Mouse (Mus musculus): Measurements from ENCODE around the gene Nostrin.

The Nostrin gene

DNA sequence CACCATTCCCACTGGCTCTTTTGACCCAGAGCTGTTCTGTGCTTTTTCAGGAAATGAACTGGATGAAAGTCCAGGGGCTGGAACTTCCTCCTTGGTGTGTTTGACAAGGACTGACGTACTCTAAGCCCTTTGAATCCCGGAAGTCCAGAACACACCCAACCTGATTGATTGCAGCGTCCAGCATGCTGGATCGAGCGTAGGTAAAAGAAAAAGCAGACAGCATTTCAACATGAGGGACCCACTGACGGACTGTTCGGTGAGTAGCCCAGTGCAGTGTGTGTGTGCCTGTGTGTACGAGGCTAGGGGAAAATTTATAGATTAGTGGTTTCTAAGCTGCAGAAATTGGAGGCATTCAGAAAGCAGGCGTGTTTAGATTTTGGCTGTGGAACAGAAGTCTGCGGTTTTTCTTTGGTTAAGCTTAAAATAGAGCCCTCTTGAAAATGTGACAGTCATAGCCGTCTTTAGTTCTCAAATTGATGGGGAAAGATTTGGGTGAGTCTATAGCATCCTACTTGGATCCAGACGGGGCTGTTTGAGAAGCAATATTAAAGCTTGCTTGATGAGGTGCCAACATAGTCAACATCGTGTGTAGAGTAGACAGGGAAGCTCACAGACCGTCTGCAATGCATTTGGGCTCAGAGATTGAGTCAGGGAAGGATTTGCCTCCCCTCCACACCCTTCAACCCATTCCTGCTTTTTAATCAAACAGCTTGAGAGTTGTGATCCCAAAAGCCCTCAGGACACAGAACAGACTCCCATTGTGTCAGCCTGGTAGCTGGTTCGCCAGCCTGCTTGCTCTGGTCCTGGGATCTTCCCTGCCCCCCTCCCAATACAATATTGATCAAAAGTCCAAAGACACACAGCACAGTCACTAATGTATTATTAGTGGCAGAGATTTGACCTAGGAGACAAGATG is at the start of gene Nostrin:
Gene Nostrin (plus strand): TSS at position 140 of the 916 bp plus-strand sequence.
- DNase-seq (ENCODE audit: low spot score) = no peak

DNA sequence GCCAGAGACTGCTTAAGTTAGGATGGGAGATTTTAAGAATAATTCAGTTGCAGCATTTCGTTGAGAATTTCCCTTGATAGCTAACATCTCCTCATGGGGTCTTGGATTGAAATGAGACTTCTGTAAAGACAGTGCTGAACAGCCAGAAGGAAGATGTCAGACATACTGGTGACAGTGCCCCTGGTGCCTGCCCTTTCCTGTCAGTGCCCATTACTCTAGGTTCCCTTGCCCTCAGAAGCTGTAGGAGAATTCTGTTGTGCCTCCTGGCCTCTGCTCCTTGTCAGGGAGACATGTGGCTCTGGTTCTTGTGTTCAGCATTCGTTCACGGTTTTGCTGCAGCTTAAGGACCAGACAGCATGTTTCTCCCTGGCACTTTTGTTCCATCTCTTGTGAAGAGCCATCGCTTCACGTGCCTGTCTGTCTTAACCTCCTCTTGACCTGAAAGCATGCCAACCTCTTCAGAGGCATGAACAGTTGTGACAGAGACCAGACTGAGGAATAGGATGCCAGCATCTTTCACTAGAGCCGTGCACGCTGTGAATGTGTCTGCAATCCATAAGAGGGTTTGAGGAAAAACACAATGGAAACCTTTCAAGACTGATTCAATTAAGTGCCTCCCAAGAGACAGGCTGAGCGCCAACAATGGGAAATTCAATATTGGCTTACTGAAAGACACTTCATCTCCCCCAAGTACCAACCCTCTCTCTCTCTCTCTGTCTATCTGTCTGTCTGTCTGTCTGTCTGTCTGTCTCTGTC is 48.9 kb upstream of the Nostrin start:
- no peak for DNase-seq (ENCODE audit: low spot score)

DNA sequence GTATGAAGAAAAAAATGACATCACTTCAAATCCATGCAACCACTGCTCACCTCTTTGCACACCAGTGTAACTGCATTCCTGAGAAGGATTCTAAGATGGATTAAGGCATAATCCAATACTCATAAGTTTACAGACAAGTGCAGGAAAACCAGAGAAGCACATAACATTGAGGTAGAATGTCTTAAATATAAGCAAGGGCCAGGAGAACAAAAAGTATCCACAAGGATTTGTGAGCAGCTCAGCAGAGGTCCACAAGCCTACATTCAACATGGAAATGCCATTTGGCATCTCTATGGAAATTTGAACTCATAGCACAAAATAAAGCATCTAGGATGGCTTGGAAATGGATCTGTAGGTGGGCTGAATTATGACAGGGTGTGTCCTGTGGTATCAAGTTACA is 39.8 kb upstream of the Nostrin start:
- DNase-seq (ENCODE audit: low spot score) = no peak

DNA sequence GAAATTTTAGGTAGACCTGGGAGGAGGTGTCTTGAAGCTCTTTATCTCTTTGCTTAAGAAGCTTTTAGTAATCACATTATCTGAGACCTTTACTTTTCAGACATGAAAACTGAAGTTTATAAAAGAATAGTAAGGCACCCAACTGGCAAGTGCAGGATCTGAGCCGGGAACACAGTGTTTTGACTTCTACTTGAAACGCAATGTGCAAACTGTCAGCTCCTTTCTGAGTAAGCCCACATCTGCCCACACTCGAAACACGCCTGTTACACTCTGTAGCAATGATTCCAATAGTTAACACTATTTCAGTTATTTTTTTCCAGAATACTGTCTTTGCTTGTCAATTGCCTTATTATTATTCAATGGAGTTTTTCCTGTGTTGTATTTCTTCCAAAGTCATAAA is 38.8 kb upstream of the Nostrin start:
- DNase-seq (ENCODE audit: low spot score) = no peak

DNA sequence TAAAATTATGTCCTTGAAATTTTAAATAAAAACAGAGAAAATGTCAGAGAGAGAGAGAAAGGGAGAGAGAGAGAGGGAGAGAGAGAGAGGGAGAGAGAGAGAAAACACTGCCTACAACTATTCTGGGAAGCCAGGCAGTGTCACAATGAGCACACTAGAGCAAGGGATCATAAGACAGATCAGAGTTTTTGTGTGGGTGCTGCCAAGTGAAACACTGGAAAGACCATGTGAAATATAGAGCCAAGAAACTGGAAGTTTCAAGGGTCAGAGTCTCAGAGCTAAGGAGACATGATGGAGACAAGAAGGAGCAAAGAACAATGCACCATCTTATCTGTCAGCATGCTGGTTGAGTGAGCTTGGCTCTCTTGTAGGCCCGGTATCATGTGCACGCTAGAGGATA is 38.1 kb upstream of the Nostrin start:
- no peak for DNase-seq (ENCODE audit: low spot score)

DNA sequence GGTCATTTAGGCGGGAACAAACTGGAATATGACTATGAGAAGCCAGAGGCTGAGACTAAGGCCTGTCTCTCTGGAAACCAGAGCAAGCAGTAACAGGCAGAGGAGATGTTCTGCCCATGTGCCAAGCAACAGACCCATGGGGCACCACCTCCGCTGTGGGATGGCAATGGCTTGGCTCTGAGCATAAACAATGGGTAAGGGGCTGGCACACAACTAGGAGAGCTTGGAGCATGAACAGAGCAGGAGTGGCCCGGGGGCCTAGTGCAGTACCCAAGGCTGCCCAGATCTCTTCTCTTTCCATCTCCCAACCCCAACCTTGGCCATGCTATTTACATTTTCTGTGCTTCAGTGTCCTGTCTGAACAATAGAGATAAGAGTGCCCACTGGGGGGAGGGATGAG is 36.9 kb upstream of the Nostrin start:
- no peak for DNase-seq (ENCODE audit: low spot score)

DNA sequence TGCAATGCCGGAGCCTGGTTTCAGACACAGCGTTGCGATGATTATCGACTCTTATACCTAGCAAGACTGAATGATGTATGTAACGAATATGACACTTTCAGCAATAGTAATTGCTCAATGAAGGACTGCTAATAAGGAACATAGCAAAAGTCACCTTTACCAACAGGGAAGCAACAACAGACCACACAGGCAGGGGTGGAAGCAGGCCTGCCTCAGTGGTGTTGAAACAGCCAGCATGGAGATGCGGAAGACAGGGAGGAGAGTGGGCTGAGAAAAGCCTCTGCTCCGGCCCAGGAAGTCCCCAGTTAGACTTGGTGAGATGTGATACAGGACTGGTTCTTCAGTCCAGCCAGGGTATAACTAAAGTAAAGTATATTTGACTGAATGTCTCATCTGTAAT is 36.5 kb upstream of the Nostrin start:
- DNase-seq (ENCODE audit: low spot score) = no peak

DNA sequence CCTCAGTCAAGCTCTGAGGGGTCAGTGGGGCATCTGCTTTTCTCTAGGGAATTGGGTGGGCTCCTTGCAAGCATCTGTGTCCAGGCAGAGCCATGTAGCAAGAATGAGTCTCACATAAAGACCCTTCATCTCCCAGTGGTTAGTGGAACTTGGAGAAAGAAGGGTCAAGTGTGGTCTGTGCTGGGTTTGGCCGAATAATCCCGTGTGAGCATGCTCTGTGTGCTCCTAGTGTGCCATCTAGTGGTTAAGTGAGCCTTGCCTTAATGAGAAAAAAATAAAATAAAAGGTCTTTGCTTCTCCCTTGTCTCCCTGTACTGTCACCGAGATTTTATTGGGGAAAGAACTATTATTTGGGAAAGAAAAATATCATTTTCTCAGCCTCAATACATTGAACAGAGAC is 34.9 kb upstream of the Nostrin start:
- DNase-seq (ENCODE audit: low spot score) = peak; percentile 17

DNA sequence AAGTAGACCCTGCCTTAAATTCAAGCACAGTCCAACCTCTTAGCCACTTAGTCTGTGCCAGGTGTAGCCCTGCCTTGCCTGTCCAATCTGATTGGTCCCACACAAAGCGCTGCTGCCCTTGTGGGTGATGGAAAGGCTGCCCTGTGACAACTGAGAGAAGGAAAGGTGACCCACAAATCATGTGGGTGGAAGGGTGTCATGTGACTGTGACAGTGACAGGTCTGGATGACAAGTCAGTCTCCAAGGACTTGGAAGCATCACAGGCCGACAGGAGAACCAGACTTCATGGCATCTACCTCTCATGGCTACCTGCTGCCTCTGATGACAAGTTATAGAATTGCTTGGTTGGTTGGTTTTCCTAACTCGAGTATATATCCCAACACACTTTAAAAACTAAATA is 32.1 kb upstream of the Nostrin start:
- no peak for DNase-seq (ENCODE audit: low spot score)

DNA sequence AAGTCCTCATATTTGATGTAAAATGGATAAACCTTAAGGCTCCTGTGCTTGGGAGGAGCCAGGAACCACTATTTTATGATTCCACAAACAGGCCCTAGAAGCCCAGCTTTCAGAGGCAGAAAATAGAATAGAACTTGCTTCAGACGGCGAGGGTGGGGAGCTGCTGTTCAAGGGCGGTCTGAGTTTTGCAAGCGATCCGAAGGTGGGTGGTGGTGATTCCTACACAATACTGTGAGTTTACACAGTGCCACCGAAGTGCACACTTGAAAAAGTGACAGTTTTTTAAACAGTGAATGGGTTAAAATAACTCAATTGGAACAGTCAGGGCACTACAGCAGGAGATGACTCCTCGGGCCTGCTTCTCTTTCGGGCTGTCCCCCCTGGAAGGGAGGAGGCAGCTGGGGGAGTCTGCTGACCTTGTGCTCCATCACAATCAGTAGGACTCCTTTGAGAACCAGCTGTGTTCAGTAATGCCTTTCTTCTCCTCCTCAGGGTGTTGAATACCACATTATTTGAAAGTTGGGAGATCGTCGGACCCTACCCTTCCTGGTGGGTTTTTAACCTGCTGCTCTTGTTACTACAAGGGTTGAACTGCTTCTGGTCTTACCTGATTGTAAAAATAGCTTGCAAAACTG is 31.0 kb upstream of the Nostrin start:
- DNase-seq (ENCODE audit: low spot score) = no peak

DNA sequence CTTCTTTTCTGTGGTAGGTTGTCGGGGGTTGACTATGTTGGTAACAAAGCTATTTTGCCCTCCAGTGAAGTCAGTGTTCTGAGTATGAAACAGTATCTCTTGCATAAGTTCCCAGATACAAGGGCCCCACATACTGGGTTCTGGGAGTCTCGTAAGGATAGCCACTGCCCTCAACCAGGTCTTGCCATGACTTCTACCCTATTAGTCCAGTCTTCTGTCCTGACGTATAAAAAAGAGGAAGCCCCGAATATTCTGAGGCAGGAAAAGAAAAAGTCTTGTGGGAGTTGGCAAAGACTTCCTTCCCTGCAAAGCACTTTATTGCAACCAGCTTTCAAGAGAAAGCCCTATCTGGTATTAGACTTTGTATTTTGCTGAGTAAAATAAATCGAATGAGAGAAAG is 26.4 kb upstream of the Nostrin start:
- DNase-seq (ENCODE audit: low spot score) = no peak

DNA sequence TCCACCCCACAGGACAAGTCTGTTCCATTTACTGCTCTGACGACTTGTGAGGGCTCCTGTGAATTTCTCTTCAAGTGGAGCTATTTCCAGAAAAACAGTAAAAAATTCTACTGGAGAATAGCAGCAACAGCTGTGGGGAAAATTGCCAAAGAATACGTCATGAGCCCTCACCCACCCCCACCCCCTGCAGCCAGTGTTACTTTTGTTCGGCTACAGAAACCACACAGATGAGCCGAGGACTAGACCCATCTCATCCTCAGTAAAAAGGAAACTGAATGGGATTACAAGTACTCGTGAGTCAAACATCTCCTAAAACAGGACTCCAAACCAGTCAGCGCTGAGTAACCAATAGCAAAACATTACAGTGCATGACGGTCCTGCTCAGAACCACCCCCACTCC is 25.9 kb upstream of the Nostrin start:
- DNase-seq (ENCODE audit: low spot score) = no peak

DNA sequence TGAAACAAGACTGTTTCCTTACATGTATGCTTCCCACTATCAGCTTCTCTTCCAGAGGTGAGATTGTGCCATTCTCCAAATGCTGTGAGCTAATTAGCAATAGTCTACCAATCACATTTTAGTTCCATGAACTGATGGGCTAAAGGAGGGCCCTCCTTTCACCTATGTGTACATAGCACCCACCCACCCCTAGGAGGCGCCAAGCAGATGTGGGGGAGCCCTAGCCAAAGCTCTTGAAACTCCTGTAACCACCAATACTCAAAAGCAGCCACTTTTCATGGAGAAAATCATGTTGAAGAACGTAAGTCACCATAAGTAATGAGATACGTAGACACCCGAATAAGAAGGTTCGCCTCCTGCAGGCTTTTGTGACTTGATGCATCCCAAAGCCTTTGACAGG is 23.0 kb upstream of the Nostrin start:
- no peak for DNase-seq (ENCODE audit: low spot score)

DNA sequence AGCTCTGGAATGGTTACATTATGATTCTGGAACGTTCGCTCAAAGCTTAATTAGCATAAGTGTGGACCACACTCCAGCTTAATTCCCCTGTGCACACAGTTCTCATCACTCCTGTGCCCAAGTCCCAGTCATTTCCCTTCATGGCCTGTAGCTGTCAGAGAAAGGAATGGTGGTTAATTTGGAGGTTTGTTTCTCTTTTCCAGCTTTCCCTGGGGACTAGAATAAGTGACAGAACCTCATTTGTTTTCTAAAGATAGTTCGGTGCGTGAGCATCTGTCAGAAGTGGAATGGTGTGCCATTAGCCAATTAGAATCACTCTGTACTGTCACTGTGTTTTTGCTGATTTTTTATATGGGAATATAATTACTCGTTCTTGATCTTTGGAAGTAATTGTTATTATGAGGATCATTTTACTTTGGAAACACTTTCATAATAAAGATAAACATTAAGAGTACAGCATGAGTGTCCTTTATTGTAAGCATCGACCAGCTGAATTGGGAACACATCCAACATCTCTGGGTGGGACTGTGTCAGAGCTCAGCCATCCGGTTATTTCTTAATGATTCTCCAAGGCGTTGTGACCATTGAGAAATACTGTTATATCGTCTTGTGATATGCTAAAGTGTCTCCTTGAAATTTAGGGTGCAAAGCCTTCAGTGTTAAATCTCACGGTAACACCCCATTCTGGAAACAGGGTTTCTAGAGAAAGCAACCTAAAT is 21.6 kb upstream of the Nostrin start:
- DNase-seq (ENCODE audit: low spot score) = no peak

DNA sequence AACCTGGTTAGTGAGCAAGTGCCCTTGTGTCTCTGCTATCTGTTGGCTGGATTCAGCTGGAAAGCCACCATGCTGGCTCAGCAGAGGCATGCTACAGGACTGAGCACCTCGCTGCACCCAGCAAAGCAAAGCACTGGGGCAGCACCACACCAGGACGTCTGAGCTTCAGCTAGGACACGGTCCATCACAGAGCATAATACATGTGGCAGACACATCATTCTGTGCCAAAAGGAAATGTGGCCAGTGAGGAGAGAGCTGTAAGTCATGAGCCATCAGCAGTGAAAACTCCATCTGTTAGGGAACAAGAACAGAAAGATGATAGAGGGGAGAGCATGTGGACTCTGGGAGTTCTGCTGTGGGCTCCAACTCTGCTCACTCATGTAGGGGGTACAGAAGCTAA is 19.7 kb upstream of the Nostrin start:
- DNase-seq (ENCODE audit: low spot score) = no peak

DNA sequence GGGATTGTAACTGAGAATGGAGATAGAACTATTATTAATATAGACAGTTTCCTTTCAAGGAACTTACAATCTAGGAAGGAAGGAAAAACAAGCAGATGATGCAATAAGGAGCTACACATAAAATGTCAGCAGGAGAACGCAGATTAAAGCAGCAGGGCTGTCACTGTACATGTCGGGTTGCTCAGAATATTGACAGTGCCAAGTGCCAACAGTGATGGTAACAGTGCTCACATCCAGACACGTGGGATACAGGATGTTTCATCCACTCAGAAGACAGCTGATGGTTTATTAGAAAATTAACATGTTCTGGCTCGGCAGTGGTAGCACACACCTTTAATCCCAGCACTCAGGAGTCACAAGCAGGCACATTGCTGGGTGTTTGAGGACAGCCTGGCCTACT is 18.8 kb upstream of the Nostrin start:
- no peak for DNase-seq (ENCODE audit: low spot score)

DNA sequence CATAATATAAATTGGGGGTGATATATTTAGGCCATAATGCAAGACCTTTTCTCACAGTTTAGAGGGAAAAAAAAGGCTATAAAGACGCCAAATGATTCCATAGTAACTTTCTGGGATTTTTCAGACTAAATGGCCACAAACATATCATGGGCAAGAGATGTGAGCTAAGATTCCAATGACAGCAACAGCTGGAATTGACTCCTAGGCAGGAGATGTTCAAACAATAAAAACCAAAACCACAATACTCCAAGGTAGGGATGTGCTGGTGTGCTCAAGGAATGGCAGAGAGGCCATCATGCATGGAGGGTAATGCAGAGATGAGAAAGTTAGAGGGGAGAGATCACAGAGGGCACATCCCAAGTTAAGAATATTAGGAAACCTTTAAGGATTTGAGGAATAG is 16.6 kb upstream of the Nostrin start:
- no peak for DNase-seq (ENCODE audit: low spot score)

DNA sequence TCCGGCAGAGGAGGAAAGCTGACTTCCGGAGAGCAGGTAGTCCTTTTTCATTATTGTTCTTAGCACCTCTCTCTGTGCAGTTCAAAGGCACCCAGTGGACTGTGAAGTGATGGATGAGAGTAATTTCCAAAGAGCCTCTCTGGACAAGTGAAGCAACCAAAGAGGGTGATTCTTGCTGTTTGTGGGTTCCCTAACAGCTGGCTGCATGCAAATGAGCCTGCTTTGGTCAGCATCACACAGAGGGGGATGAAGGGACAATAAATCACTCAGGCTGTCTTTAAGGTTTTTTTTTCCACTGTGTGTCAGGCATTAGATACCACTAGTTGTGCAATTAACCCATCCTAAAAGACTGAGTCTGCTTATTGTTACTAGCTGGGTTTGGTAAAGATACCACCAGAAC is 15.9 kb upstream of the Nostrin start:
- no peak for DNase-seq (ENCODE audit: low spot score)

DNA sequence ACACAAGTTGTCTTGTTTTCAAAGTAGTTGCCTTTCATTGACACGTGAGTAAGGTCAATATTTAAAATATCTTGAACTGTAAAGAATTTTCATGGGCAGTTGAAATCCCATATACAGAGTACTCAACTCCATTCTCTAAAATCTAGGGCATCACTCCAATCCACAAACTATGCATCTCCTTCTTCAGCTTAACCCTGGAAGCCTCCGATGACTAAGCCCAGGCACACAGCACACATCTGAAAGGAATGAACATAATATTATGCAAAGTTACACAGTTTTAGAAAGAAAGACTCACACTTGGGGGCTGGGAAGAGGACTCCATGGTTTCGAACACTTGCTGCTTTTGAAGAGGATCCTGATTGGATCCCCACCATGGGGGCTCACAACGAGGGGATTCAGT is 13.9 kb upstream of the Nostrin start:
- DNase-seq (ENCODE audit: low spot score) = no peak

DNA sequence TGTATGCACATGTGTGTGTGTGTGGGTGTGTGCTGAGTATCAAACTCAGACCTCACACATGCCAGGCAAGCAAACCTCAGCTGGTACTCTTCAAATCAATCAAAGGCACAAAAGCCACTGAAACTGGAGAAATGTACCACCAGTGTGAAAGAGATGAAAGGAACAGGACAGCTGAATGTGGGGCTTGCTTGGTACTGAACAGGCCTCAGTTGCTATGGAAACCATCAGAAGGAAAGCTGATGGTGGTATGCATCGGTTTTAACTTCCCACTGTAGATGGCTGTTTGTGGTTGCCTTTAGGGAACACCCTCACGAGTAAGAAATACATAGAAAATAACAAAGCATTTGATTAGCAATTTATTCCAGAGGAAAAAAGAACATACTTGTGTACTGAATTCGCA is 10.2 kb upstream of the Nostrin start:
- DNase-seq (ENCODE audit: low spot score) = no peak

DNA sequence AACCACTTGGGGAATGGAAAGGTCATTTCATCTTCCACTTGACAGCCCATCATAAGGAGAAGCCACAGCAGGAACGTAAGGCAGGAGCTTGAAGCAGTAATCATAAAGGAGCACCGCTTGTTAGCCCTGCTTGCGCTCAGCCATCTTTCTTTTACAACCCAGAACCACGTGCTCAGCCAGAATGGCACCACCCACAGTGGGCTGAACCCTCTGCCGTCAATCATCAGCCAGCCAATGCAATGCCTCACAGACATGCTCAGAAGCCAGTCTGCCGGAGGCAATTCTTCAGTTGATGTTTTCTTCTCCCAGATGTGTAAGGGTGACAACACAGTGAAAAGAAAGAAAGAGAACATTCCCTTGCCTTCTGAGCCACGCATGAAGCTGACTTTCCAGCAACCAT is 7.3 kb upstream of the Nostrin start:
- DNase-seq (ENCODE audit: low spot score) = no peak

DNA sequence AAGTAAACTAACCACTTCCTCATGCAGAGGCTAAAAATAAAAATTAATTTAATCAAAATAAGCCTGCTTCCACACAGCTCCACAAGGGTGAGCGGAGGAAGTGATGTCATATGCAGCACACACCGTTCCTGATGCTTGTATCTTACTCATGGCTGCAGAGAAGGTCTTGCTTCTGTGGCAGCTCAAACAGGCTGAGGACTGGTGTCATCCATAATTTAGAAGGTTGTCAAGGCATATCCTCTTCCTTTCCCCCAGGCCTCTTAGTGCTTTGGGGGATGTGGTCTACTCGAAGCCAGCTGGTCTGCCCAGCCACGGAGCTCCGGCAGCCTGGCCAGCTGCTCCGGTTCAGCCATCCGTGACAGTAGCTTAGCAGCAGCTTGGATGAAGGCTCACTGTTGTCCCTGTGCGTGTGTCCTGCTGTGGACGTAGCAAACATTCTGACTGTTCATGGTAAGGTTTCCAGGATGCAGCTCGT is 6.6 kb upstream of the Nostrin start:
- no peak for DNase-seq (ENCODE audit: low spot score)
